Mouse (Mus musculus): Measurements from ENCODE around the gene Dgkh. TPM values are rescaled to one million over a fixed set of nuclear protein-coding genes. Genes with fewer than 3 reads are reported as not detected.

The Dgkh gene
- total RNA-seq, 1 experiment: 8.2 TPM

DNA sequence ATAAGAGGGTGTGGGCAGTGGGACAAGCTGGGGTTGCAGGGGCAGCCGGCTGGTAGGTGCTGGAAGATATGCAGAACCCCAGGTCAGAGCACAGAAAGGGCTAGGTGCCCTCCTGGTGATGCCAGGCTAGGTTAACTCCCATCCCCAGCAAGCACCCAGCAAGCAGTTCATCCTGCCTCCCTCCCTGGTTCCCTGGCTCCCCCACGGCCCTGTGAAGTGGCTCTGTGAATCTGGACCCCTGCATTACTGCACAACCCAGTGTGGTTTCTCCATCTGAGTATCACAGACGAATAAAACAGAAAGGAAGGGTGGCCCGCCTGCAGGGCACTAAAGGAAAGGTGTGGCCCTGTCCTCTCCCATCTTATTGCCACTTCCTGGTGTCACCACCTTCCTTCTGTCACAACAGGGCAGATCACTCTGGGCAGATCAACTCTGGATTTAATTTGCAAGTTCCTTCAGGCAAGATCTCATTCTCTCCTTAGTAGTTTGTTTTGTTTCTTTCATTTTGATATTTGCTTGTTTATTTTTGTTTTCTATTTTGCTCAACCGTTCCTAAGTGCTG lies 40.6 kb downstream of the Dgkh start:
- Histone ChIP-seq H3K27ac (ENCODE audit: insufficient read depth, low read depth, low read length, poor library complexity, severe bottlenecking) (no peak overlapping the region), H3K9ac (ENCODE audit: insufficient read depth, low read depth, low read length, poor library complexity, severe bottlenecking) (no peak overlapping the region), H3K4me1 (ENCODE audit: control insufficient read depth in 2 of 2, insufficient read depth in 2 of 2, low read length in 2 of 2, poor library complexity in 1 of 2) (peaks cover 0 to 4% of the 10 kb centered on the region in 2 experiments; a peak in 1 of 4 replicates), H3K36me3 (ENCODE audit: control insufficient read depth, insufficient read depth, low read length, poor library complexity, severe bottlenecking) (no peaks in the 10 kb centered on the region), H3K9me3 (ENCODE audit: control insufficient read depth, insufficient read depth, low read depth, low read length) (no peaks in the 10 kb centered on the region), H3K4me3 (ENCODE audit: insufficient read depth in 1 of 2, low read depth in 1 of 2, low read length in 2 of 2, poor library complexity in 1 of 2, severe bottlenecking in 1 of 2) (no peak overlapping the region)
- TF ChIP-seq ZC3H11A (IDR thresholded peaks at IDR 0.05; ENCODE audit: borderline replicate concordance, low read depth, low read length): no peak
- TF ChIP-seq CHD2 (IDR thresholded peaks at IDR 0.05; ENCODE audit: low read depth, low read length): no peak
- in situ Hi-C loops (cut with MboI; ENCODE audit: low sequenced_read_pairs in 2 of 2, unreplicated experiment in 2 of 2): no loop called here
- DNase-seq (ENCODE audit: low read depth, low spot score): no peak

DNA sequence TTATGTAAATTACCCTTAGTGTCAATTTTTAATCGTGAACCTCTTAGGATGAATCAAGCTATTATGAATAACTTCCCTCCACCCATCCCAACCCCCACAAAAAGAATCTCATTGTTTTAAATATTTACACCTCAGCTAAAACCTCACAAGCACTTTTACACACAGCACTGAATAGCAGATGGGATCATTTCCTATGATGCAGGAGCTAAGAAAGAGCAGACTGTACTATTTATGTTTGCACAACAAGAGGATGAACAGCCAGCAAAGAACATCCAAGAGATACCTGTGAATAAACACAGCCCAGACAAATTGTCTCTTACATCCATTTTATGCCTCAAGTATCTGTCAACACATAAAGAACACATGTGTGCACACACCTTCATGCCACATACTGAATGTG lies 41.7 kb downstream of the Dgkh start:
- no peak overlapping the region for H3K27ac ChIP-seq (ENCODE audit: insufficient read depth, low read depth, low read length, poor library complexity, severe bottlenecking)
- DNase-seq (ENCODE audit: low read depth, low spot score): no peak
- in situ Hi-C loops (cut with MboI; ENCODE audit: low sequenced_read_pairs in 2 of 2, unreplicated experiment in 2 of 2): no loop called here
- no peaks in the 10 kb centered on the region for H3K9me3 ChIP-seq (ENCODE audit: control insufficient read depth, insufficient read depth, low read depth, low read length)
- H3K36me3 ChIP-seq (ENCODE audit: control insufficient read depth, insufficient read depth, low read length, poor library complexity, severe bottlenecking): no peaks in the 10 kb centered on the region
- H3K4me3 ChIP-seq (ENCODE audit: insufficient read depth in 1 of 2, low read depth in 1 of 2, low read length in 2 of 2, poor library complexity in 1 of 2, severe bottlenecking in 1 of 2): no peak overlapping the region
- no peak overlapping the region for H3K9ac ChIP-seq (ENCODE audit: insufficient read depth, low read depth, low read length, poor library complexity, severe bottlenecking)
- TF ChIP-seq MAFK (IDR thresholded peaks at IDR 0.05; ENCODE audit: insufficient read depth, low read depth, low read length): no peak
- H3K4me1 ChIP-seq (ENCODE audit: control insufficient read depth in 2 of 2, insufficient read depth in 2 of 2, low read length in 2 of 2, poor library complexity in 1 of 2): peaks cover 2 to 4% of the 10 kb centered on the region in 2 experiments; a peak in 1 of 4 replicates

DNA sequence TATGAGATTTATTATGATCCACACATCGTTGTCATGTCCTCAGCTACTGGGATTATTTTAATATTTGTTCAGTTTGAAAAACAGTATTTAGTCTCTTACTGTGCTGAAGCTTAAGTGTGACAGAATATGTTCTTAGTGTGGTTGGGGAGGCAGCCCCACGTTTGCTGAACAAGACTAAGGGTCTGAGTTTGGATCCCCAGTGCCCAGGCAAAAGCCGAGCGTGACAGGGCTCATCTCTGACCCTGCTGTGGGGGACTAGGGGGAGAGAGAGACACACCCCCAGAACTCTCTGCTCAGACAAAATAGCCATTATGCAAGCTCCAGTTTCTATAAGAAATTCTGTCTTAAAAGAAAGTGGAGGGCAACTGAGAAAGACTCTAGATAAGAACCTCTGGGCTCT lies 42.2 kb downstream of the Dgkh start:
- no peaks in the 10 kb centered on the region for H3K36me3 ChIP-seq (ENCODE audit: control insufficient read depth, insufficient read depth, low read length, poor library complexity, severe bottlenecking)
- H3K9me3 ChIP-seq (ENCODE audit: control insufficient read depth, insufficient read depth, low read depth, low read length): no peaks in the 10 kb centered on the region
- no peak overlapping the region for H3K27ac ChIP-seq (ENCODE audit: insufficient read depth, low read depth, low read length, poor library complexity, severe bottlenecking)
- TF ChIP-seq ZC3H11A (IDR thresholded peaks at IDR 0.05; ENCODE audit: borderline replicate concordance, low read depth, low read length) (no peak), CHD2 (IDR thresholded peaks at IDR 0.05; ENCODE audit: low read depth, low read length) (no peak), MAFK (IDR thresholded peaks at IDR 0.05; ENCODE audit: insufficient read depth, low read depth, low read length) (no peak), ZNF384 (IDR thresholded peaks at IDR 0.05; ENCODE audit: low read depth, low read length) (no peak), HCFC1 (IDR thresholded peaks at IDR 0.05; ENCODE audit: borderline replicate concordance, insufficient read depth, low read length) (no peak)
- H3K4me1 ChIP-seq (ENCODE audit: control insufficient read depth in 2 of 2, insufficient read depth in 2 of 2, low read length in 2 of 2, poor library complexity in 1 of 2): peaks cover 3 to 4% of the 10 kb centered on the region in 2 experiments; a peak in 1 of 4 replicates
- DNase-seq (ENCODE audit: low read depth, low spot score): no peak
- H3K9ac ChIP-seq (ENCODE audit: insufficient read depth, low read depth, low read length, poor library complexity, severe bottlenecking): no peak overlapping the region
- in situ Hi-C loops (cut with MboI; ENCODE audit: low sequenced_read_pairs in 2 of 2, unreplicated experiment in 2 of 2): no loop called here
- H3K4me3 ChIP-seq (ENCODE audit: insufficient read depth in 1 of 2, low read depth in 1 of 2, low read length in 2 of 2, poor library complexity in 1 of 2, severe bottlenecking in 1 of 2): no peak overlapping the region

DNA sequence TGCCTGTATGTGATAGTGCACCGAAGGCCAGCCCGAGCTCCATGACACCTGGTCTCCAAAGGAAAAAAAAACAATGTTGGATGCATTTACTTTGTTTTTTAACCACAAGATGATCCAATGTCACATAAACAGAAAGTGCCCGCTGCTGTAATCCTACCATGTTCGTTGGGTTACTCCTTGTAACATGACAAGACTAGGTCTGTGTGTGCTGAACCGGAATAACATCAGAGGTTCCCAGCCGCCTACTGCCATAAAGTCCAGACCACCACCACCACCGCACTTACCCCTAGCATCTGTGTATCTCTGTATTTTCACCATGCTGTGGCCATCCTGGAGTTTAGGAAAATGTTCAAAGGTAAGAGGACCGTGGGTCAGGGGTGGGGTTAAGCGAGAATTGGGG lies 42.6 kb downstream of the Dgkh start:
- no peak for TF ChIP-seq MAFK (IDR thresholded peaks at IDR 0.05; ENCODE audit: insufficient read depth, low read depth, low read length)
- no peak for TF ChIP-seq ZC3H11A (IDR thresholded peaks at IDR 0.05; ENCODE audit: borderline replicate concordance, low read depth, low read length)
- no peak for TF ChIP-seq CHD2 (IDR thresholded peaks at IDR 0.05; ENCODE audit: low read depth, low read length)
- no peak for TF ChIP-seq HCFC1 (IDR thresholded peaks at IDR 0.05; ENCODE audit: borderline replicate concordance, insufficient read depth, low read length)
- TF ChIP-seq ZNF384 (IDR thresholded peaks at IDR 0.05; ENCODE audit: low read depth, low read length): no peak
- Histone ChIP-seq H3K4me3 (ENCODE audit: insufficient read depth in 1 of 2, low read depth in 1 of 2, low read length in 2 of 2, poor library complexity in 1 of 2, severe bottlenecking in 1 of 2) (no peak overlapping the region), H3K9ac (ENCODE audit: insufficient read depth, low read depth, low read length, poor library complexity, severe bottlenecking) (no peak overlapping the region), H3K4me1 (ENCODE audit: control insufficient read depth in 2 of 2, insufficient read depth in 2 of 2, low read length in 2 of 2, poor library complexity in 1 of 2) (peaks cover 4 to 6% of the 10 kb centered on the region in 2 experiments; a peak in 1 of 4 replicates), H3K36me3 (ENCODE audit: control insufficient read depth, insufficient read depth, low read length, poor library complexity, severe bottlenecking) (no peaks in the 10 kb centered on the region), H3K27ac (ENCODE audit: insufficient read depth, low read depth, low read length, poor library complexity, severe bottlenecking) (no peak overlapping the region), H3K9me3 (ENCODE audit: control insufficient read depth, insufficient read depth, low read depth, low read length) (no peaks in the 10 kb centered on the region)
- in situ Hi-C loops (cut with MboI; ENCODE audit: low sequenced_read_pairs in 2 of 2, unreplicated experiment in 2 of 2): no loop called here
- DNase-seq (ENCODE audit: low read depth, low spot score): no peak

DNA sequence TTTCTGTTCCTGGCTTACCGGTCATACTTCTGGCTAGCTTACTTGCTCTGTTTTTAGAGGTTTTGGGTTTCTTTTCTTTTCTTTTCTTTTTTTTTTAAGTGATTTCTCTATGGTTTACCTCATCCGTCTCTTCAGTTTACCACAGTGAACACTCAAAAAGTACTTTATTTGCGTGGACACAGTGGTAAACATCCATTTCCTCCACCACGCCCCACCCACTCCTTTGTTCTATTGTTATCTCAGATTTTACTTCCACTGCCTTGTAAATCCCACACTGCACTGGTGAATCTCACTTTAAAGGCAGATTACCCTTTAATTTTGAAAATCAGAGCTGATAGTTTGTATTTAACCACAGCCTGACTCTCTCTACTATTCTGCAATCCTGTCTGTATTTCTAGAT lies 44.9 kb downstream of the Dgkh start:
- Histone ChIP-seq H3K9me3 (ENCODE audit: control insufficient read depth, insufficient read depth, low read depth, low read length) (no peaks in the 10 kb centered on the region), H3K36me3 (ENCODE audit: control insufficient read depth, insufficient read depth, low read length, poor library complexity, severe bottlenecking) (no peaks in the 10 kb centered on the region), H3K4me1 (ENCODE audit: control insufficient read depth in 2 of 2, insufficient read depth in 2 of 2, low read length in 2 of 2, poor library complexity in 1 of 2) (peaks cover 7 to 17% of the 10 kb centered on the region in 2 experiments; a peak in 2 of 4 replicates), H3K27ac (ENCODE audit: insufficient read depth, low read depth, low read length, poor library complexity, severe bottlenecking) (no peak overlapping the region), H3K9ac (ENCODE audit: insufficient read depth, low read depth, low read length, poor library complexity, severe bottlenecking) (no peak overlapping the region), H3K4me3 (ENCODE audit: insufficient read depth in 1 of 2, low read depth in 1 of 2, low read length in 2 of 2, poor library complexity in 1 of 2, severe bottlenecking in 1 of 2) (no peak overlapping the region)
- no peak for DNase-seq (ENCODE audit: low read depth, low spot score)
- no peak for TF ChIP-seq ZNF384 (IDR thresholded peaks at IDR 0.05; ENCODE audit: low read depth, low read length)
- no peak for TF ChIP-seq CHD2 (IDR thresholded peaks at IDR 0.05; ENCODE audit: low read depth, low read length)
- in situ Hi-C loops (cut with MboI; ENCODE audit: low sequenced_read_pairs in 2 of 2, unreplicated experiment in 2 of 2): no loop called here

All from ES-E14 (cell line).